Mouse (Mus musculus) gastrocnemius, adult 2 months (tissue): ENCODE measurements around the gene Hscb. TPM values are rescaled to one million over a fixed set of nuclear protein-coding genes. Genes with fewer than 3 reads are reported as not detected.
A peak's percentile ranks its signal among the peaks of the same experiment; 100 is the strongest.
"Not testable (repeated sequence)": the region's sequence is repeated elsewhere in the genome, so short reads cannot be mapped to it uniquely, and the experiment has no call there.

Source experiments
- DNase-seq: peaks from one replicate; pipeline ENCODE4 v3.0.0; 2022
- H3K27ac ChIP-seq: fragments of 200-600 bp; 2 replicates; pipeline ENCODE4 v1.8.1; 2022; ENCODE audit warnings: mild to moderate bottlenecking
- H3K4me3 ChIP-seq: fragments of 200-600 bp; 2 replicates; pipeline ENCODE4 v1.8.1; 2022; ENCODE audit warnings: mild to moderate bottlenecking, moderate library complexity
- CTCF ChIP-seq: fragments of 200-600 bp; IDR thresholded peaks from 2 replicates; pipeline ENCODE4 v1.8.1; 2022; ENCODE audit warnings: antibody characterized with exemption, mild to moderate bottlenecking, moderate library complexity
- intact Hi-C: fragments of 180-260 bp; cut with DNase I; formaldehyde crosslinking; loops from one replicate; pipeline ENCODE4 v1.15.1; 2025
- long read RNA-seq, 2 experiments: library from polyadenylated mRNA; stranded (forward); transcript quantifications; one replicate each; pipeline ENCODE4 v2.0.0; 2021
- total RNA-seq, 2 experiments: library from RNA; stranded (reverse); gene quantifications; 2 replicates each; pipeline ENCODE4 v1.2.3; 2021

Hscb gene
- total RNA-seq, result 10 to 100 TPM; 14.1 to 19.4 TPM
- long read RNA-seq, experiment 1, transcript Hscb-201 (6 exons, 804 nt), result major isoform, 8 of 10 reads
- long read RNA-seq, experiment 1, partial matches to known transcripts, result 0 of 10 reads
- long read RNA-seq, experiment 1, other reads (novel, unspliced or antisense), result 2 of 10 reads
- long read RNA-seq, experiment 2, transcript Hscb-201 (6 exons, 804 nt), result major isoform, 7 of 10 reads
- long read RNA-seq, experiment 2, partial matches to known transcripts, result 0 of 10 reads
- long read RNA-seq, experiment 2, other reads (novel, unspliced or antisense), result 3 of 10 reads

- Histone ChIP-seq H3K4me3 (peak within 1 kb of the TSS; percentile 90), H3K27ac (peak within 1 kb of the TSS; percentile 90)
- intact Hi-C loops, result loop anchor here (2.0 to 5.0 kb wide), 4 partner anchors 27 to 417 kb away; partner anchors contain the start of gene Pus1
- peak; percentile 97 for DNase-seq
- TF ChIP-seq CTCF, result peak; percentile 54
These were observed at the start of gene Hscb, which contains the start of gene Chek2 for GRCm38 (mm10) chr5:110839678-110840365. Gene Hscb, minus strand, starts transcription at chr5:110839777. Gene Chek2, plus strand, starts transcription at chr5:110839979.

- Histone ChIP-seq H3K4me3 (no peak overlapping the region), H3K27ac (no peak overlapping the region)
- no peak for DNase-seq
- no peak for TF ChIP-seq CTCF
- intact Hi-C loops, result no loop called here
These were observed 49.0 kb upstream of the Hscb start for GRCm38 (mm10) chr5:110888596-110888995.

GRCm38 (mm10) chr5:110879584-110880374 is 40.2 kb upstream of the Hscb start, which contains the start of gene Ttc28:
Gene Ttc28, plus strand, starts transcription at chr5:110879803.
- DNase-seq, result peak; percentile 95
- H3K27ac ChIP-seq, result peak within 1 kb of the TSS; percentile 94
- TF ChIP-seq CTCF, result no peak
- intact Hi-C loops, result no loop called here
- peak within 1 kb of the TSS; percentile 97 for H3K4me3 ChIP-seq

GRCm38 (mm10) chr5:110879042-110879441 is 39.5 kb upstream of the Hscb start:
- Histone ChIP-seq H3K4me3 (peak overlapping the region; percentile 97), H3K27ac (peak overlapping the region; percentile 94)
- no peak for DNase-seq
- intact Hi-C loops, result no loop called here
- TF ChIP-seq CTCF, result no peak

- DNase-seq, H3K4me3 ChIP-seq, H3K27ac ChIP-seq, intact Hi-C loops: not testable (repeated sequence)
These were observed 38.9 kb upstream of the Hscb start for GRCm38 (mm10) chr5:110878526-110878925.

GRCm38 (mm10) chr5:110877666-110878505 is 38.3 kb upstream of the Hscb start:
- intact Hi-C loops, result no loop called here
- no peak overlapping the region for H3K4me3 ChIP-seq
- H3K27ac ChIP-seq, result no peak overlapping the region
- no peak for DNase-seq
- TF ChIP-seq CTCF, result no peak

GRCm38 (mm10) chr5:110875286-110875685 is 35.7 kb upstream of the Hscb start:
- no peak overlapping the region for H3K4me3 ChIP-seq
- no peak for TF ChIP-seq CTCF
- intact Hi-C loops, result no loop called here
- no peak overlapping the region for H3K27ac ChIP-seq
- DNase-seq, result no peak

GRCm38 (mm10) chr5:110874711-110875110 is 35.1 kb upstream of the Hscb start:
- no peak overlapping the region for H3K27ac ChIP-seq
- TF ChIP-seq CTCF, result no peak
- no peak overlapping the region for H3K4me3 ChIP-seq
- intact Hi-C loops, result no loop called here
- peak; percentile 43 for DNase-seq

- intact Hi-C loops, result no loop called here
- TF ChIP-seq CTCF, result no peak
- Histone ChIP-seq H3K4me3 (no peak overlapping the region), H3K27ac (no peak overlapping the region)
- no peak for DNase-seq
These were observed 33.6 kb upstream of the Hscb start for GRCm38 (mm10) chr5:110873160-110873559.

- TF ChIP-seq CTCF, result no peak
- peak; percentile 26 for DNase-seq
- intact Hi-C loops, result no loop called here
- H3K27ac ChIP-seq, result peak overlapping the region; percentile 63
- no peak overlapping the region for H3K4me3 ChIP-seq
These were observed 29.7 kb upstream of the Hscb start for GRCm38 (mm10) chr5:110869242-110869669.

GRCm38 (mm10) chr5:110868460-110868859 is 28.9 kb upstream of the Hscb start:
- DNase-seq, result no peak
- Histone ChIP-seq H3K27ac (peak overlapping the region; percentile 63), H3K4me3 (no peak overlapping the region)
- TF ChIP-seq CTCF, result no peak
- intact Hi-C loops, result no loop called here

- no peak for DNase-seq
- Histone ChIP-seq H3K27ac (peak overlapping the region; percentile 90), H3K4me3 (peak overlapping the region; percentile 67)
- TF ChIP-seq CTCF, result no peak
- intact Hi-C loops, result no loop called here
These were observed 20.9 kb upstream of the Hscb start for GRCm38 (mm10) chr5:110860445-110860844.
